Mouse (Mus musculus) cerebellum, adult 2 months (tissue): ENCODE data around the gene Gins1. TPM values are rescaled to one million over a fixed set of nuclear protein-coding genes. Genes with fewer than 3 reads are reported as not detected.

Experiments
- DNase-seq, 2 experiments: peaks; one replicate each; pipeline ENCODE4 v3.0.0; 2021
- H3K27ac ChIP-seq: fragments of 200-500 bp; 2 replicates; pipeline ENCODE4 v1.5.1; 2012; ENCODE audit warnings: low read length, control low read depth, inconsistent platforms; ENCODE audit not compliant: insufficient read depth
- H3K27me3 ChIP-seq: fragments of 200-500 bp; 2 replicates; pipeline ENCODE4 v1.6.1; 2012; ENCODE audit warnings: inconsistent platforms, mild to moderate bottlenecking, low read length, moderate library complexity; ENCODE audit not compliant: control insufficient read depth, insufficient read depth
- H3K4me1 ChIP-seq: fragments of 200-500 bp; 2 replicates; pipeline ENCODE4 v1.6.1; 2011; ENCODE audit warnings: low read length; ENCODE audit not compliant: control insufficient read depth, insufficient read depth
- H3K4me3 ChIP-seq: fragments of 200-500 bp; replicated peaks from 2 replicates; pipeline ENCODE3; 2011; ENCODE audit warnings: mild to moderate bottlenecking, low read depth, low read length, control low read depth; ENCODE audit not compliant: insufficient read depth
- CTCF ChIP-seq: fragments of 200-500 bp; IDR thresholded peaks from 2 replicates; pipeline ENCODE4 v1.5.1; 2011; ENCODE audit warnings: low read depth, mild to moderate bottlenecking, control low read depth, low read length, moderate library complexity, borderline replicate concordance; ENCODE audit not compliant: insufficient read depth
- POLR2A ChIP-seq: fragments of 200-500 bp; IDR thresholded peaks from 2 replicates; pipeline ENCODE4 v1.6.1; 2011; ENCODE audit warnings: low read length, control low read depth, borderline replicate concordance; ENCODE audit not compliant: insufficient read depth
- WGBS: fragments of 180-500 bp; shearing (Covaris S2); methylation state at CpG from one replicate; pipeline ENCODE4 v1.1.7; 2018; 5-methylcytosine and 5-hydroxymethylcytosine counted together
- polyA plus RNA-seq: library from polyadenylated mRNA; depleted of rRNA; stranded (reverse); fragments of >200 nt; gene quantifications from 2 replicates; pipeline ENCODE4 v1.2.3, GENCODE M21; 2012

The Gins1 gene
- polyA plus RNA-seq, 1 experiment, result 1.3 TPM

- H3K4me1 ChIP-seq, result no peaks in the 10 kb centered on the region; the same call in 1 of the 2 replicates
- 98% methylated on average over 1 of the region's 1 CpGs for WGBS
- H3K4me3 ChIP-seq, result no peak overlapping the region
- H3K27me3 ChIP-seq, result no peaks in the 10 kb centered on the region
- no peak overlapping the region for H3K27ac ChIP-seq
- TF ChIP-seq POLR2A (no peak), CTCF (no peak)
- no peak for DNase-seq
Measured at GRCm38 (mm10) chr2:150875226-150875625, 30.0 kb upstream of the Gins1 start.

- Histone ChIP-seq H3K27me3 (no peaks in the 10 kb centered on the region), H3K4me3 (no peak overlapping the region), H3K4me1 (no peaks in the 10 kb centered on the region; the same call in 1 of the 2 replicates), H3K27ac (no peak overlapping the region)
- TF ChIP-seq POLR2A (no peak), CTCF (no peak)
- DNase-seq, result no peak
- WGBS, result 83% methylated on average over 4 of the region's 4 CpGs
Measured at GRCm38 (mm10) chr2:150877561-150877960, 27.6 kb upstream of the Gins1 start.

- no peak for DNase-seq
- 82% methylated on average over 8 of the region's 8 CpGs for whole genome bisulfite sequencing
- Histone ChIP-seq H3K27ac (no peak overlapping the region), H3K4me1 (peaks cover 15% of the 10 kb centered on the region), H3K4me3 (no peak overlapping the region), H3K27me3 (no peaks in the 10 kb centered on the region)
- TF ChIP-seq POLR2A (no peak), CTCF (no peak)
Measured at GRCm38 (mm10) chr2:150884075-150884778, 21.0 kb upstream of the Gins1 start.

GRCm38 (mm10) chr2:150884779-150885110, 20.5 kb upstream of the Gins1 start:
- no peak for TF ChIP-seq CTCF
- TF ChIP-seq POLR2A, result no peak
- DNase-seq, result no peak
- 100% methylated on average over 1 of the region's 1 CpGs for WGBS
- Histone ChIP-seq H3K4me1 (peaks cover 15% of the 10 kb centered on the region), H3K27ac (no peak overlapping the region), H3K4me3 (no peak overlapping the region), H3K27me3 (no peaks in the 10 kb centered on the region)

- H3K4me1 ChIP-seq, result peaks cover 15% of the 10 kb centered on the region
- TF ChIP-seq POLR2A (no peak), CTCF (no peak)
- no peak overlapping the region for H3K4me3 ChIP-seq
- 90% methylated on average over 1 of the region's 1 CpGs for WGBS
- DNase-seq, result no peak
- H3K27ac ChIP-seq, result no peak overlapping the region
- H3K27me3 ChIP-seq, result no peaks in the 10 kb centered on the region
Measured at GRCm38 (mm10) chr2:150885814-150886213, 19.4 kb upstream of the Gins1 start.

- H3K4me3 ChIP-seq, result no peak overlapping the region
- no peak for TF ChIP-seq CTCF
- TF ChIP-seq POLR2A, result no peak
- H3K27ac ChIP-seq, result no peak overlapping the region
- peaks cover 15% of the 10 kb centered on the region for H3K4me1 ChIP-seq
- DNase-seq, result no peak
- no peaks in the 10 kb centered on the region for H3K27me3 ChIP-seq
Measured at GRCm38 (mm10) chr2:150886315-150886714, 18.9 kb upstream of the Gins1 start.

- TF ChIP-seq POLR2A, result no peak
- no peak for TF ChIP-seq CTCF
- WGBS, result 85% methylated on average over 2 of the region's 2 CpGs
- H3K4me3 ChIP-seq, result no peak overlapping the region
- peaks cover 15% of the 10 kb centered on the region for H3K4me1 ChIP-seq
- no peaks in the 10 kb centered on the region for H3K27me3 ChIP-seq
- no peak for DNase-seq
- H3K27ac ChIP-seq, result no peak overlapping the region
Measured at GRCm38 (mm10) chr2:150887370-150887769, 17.8 kb upstream of the Gins1 start.

- no peaks in the 10 kb centered on the region for H3K27me3 ChIP-seq
- H3K27ac ChIP-seq, result no peak overlapping the region
- TF ChIP-seq POLR2A (no peak), CTCF (no peak)
- H3K4me1 ChIP-seq, result no peaks in the 10 kb centered on the region
- no peak for DNase-seq
- no peak overlapping the region for H3K4me3 ChIP-seq
- 95% methylated on average over 2 of the region's 2 CpGs for WGBS
Measured at GRCm38 (mm10) chr2:150894617-150895267, 10.5 kb upstream of the Gins1 start.
